Mouse (Mus musculus): ENCODE data around the gene Pax5.

DNA sequence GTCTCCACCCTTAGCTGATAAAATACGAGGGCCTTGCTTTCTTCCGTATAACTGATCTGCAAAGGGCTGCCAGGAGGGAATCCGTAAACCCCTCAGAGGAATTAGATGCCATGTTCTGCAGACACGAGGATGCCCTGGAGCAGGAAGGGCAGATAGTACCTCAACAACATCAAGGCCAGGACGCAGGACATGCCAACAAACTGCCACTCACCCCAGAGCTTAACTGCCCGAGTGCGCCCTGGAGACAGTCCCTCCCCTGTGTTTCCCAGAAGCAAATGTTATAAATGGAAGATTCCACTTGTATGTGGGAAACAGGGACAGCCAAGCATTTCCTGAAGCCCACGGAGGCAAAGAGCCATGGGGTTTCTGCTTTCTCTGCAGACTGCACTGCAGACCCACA, 143.9 kb downstream of the Pax5 start:
- TF ChIP-seq CTCF (IDR thresholded peaks at IDR 0.05; ENCODE audit: control insufficient read depth, insufficient read depth, insufficient read length) (no peak), MYOD1 (IDR thresholded peaks at IDR 0.05; ENCODE audit: control insufficient read depth, insufficient read length, low read depth) (no peak), USF1 (IDR thresholded peaks at IDR 0.05; ENCODE audit: low read depth) (no peak), MYOG (IDR thresholded peaks at IDR 0.05; ENCODE audit: control insufficient read depth, extremely low read depth, insufficient read length) (no peak), MAX (IDR thresholded peaks at IDR 0.05) (no peak), FOSL1 (IDR thresholded peaks at IDR 0.05; ENCODE audit: insufficient read depth, low read length, poor library complexity, severe bottlenecking) (no peak), CEBPB (IDR thresholded peaks at IDR 0.05; ENCODE audit: low read depth) (no peak)
